Mouse (Mus musculus): ENCODE measurements around the gene Col28a1. TPM values are rescaled to one million over a fixed set of nuclear protein-coding genes. Genes with fewer than 3 reads are reported as not detected.

Col28a1 gene
- polyA plus RNA-seq, 1 experiment from 2014 or later: not detected

- 94% methylated on average over 7 of the region's 7 CpGs for WGBS (ENCODE audit: missing documents)
- Histone ChIP-seq H3K4me3 (ENCODE audit: inconsistent target) (no peak overlapping the region), H3K27ac (no peak overlapping the region), H3K36me3 (ENCODE audit: inconsistent target) (no peaks in the 10 kb centered on the region), H3K79me2 (ENCODE audit: inconsistent target) (no peaks in the 10 kb centered on the region)
Measured at GRCm38 (mm10) chr6:8084806-8085205, 107.6 kb downstream of the Col28a1 start.

- H3K4me3 ChIP-seq (ENCODE audit: inconsistent target): no peak overlapping the region
- H3K36me3 ChIP-seq (ENCODE audit: inconsistent target): no peaks in the 10 kb centered on the region
- no peaks in the 10 kb centered on the region for H3K79me2 ChIP-seq (ENCODE audit: inconsistent target)
- 88% methylated on average over 2 of the region's 2 CpGs for WGBS (ENCODE audit: missing documents)
- no peak overlapping the region for H3K27ac ChIP-seq
Measured at GRCm38 (mm10) chr6:8083196-8083595, 109.2 kb downstream of the Col28a1 start.

- Histone ChIP-seq H3K79me2 (ENCODE audit: inconsistent target) (no peaks in the 10 kb centered on the region), H3K27ac (no peak overlapping the region), H3K4me3 (ENCODE audit: inconsistent target) (no peak overlapping the region), H3K36me3 (ENCODE audit: inconsistent target) (no peaks in the 10 kb centered on the region)
- WGBS (ENCODE audit: missing documents): 89% methylated on average over 5 of the region's 5 CpGs
Measured at GRCm38 (mm10) chr6:8077572-8078146, 114.8 kb downstream of the Col28a1 start.

GRCm38 (mm10) chr6:8074914-8075313, 117.5 kb downstream of the Col28a1 start:
- Histone ChIP-seq H3K79me2 (ENCODE audit: inconsistent target) (no peaks in the 10 kb centered on the region), H3K27ac (no peak overlapping the region), H3K36me3 (ENCODE audit: inconsistent target) (no peaks in the 10 kb centered on the region), H3K4me3 (ENCODE audit: inconsistent target) (no peak overlapping the region)
- WGBS (ENCODE audit: missing documents): 67% methylated on average over 2 of the region's 2 CpGs

- Histone ChIP-seq H3K36me3 (ENCODE audit: inconsistent target) (no peaks in the 10 kb centered on the region), H3K4me3 (ENCODE audit: inconsistent target) (no peak overlapping the region), H3K79me2 (ENCODE audit: inconsistent target) (no peaks in the 10 kb centered on the region), H3K27ac (no peak overlapping the region)
- WGBS (ENCODE audit: missing documents): 90% methylated on average over 5 of the region's 5 CpGs
Measured at GRCm38 (mm10) chr6:8068979-8069378, 123.4 kb downstream of the Col28a1 start.

GRCm38 (mm10) chr6:8068394-8068793, 124.0 kb downstream of the Col28a1 start:
- WGBS (ENCODE audit: missing documents): 10% methylated on average over 2 of the region's 2 CpGs
- H3K79me2 ChIP-seq (ENCODE audit: inconsistent target): no peaks in the 10 kb centered on the region
- no peak overlapping the region for H3K27ac ChIP-seq
- H3K36me3 ChIP-seq (ENCODE audit: inconsistent target): no peaks in the 10 kb centered on the region
- no peak overlapping the region for H3K4me3 ChIP-seq (ENCODE audit: inconsistent target)

- no peak overlapping the region for H3K27ac ChIP-seq
- no peaks in the 10 kb centered on the region for H3K36me3 ChIP-seq (ENCODE audit: inconsistent target)
- WGBS (ENCODE audit: missing documents): 9% methylated on average over 3 of the region's 3 CpGs
- H3K79me2 ChIP-seq (ENCODE audit: inconsistent target): no peaks in the 10 kb centered on the region
- no peak overlapping the region for H3K4me3 ChIP-seq (ENCODE audit: inconsistent target)
Measured at GRCm38 (mm10) chr6:8067124-8067523, 125.3 kb downstream of the Col28a1 start.

GRCm38 (mm10) chr6:8066208-8066607, 126.2 kb downstream of the Col28a1 start:
- no peak overlapping the region for H3K27ac ChIP-seq
- H3K79me2 ChIP-seq (ENCODE audit: inconsistent target): no peaks in the 10 kb centered on the region
- WGBS (ENCODE audit: missing documents): 63% methylated on average over 3 of the region's 3 CpGs
- H3K4me3 ChIP-seq (ENCODE audit: inconsistent target): no peak overlapping the region
- H3K36me3 ChIP-seq (ENCODE audit: inconsistent target): no peaks in the 10 kb centered on the region

- Histone ChIP-seq H3K79me2 (ENCODE audit: inconsistent target) (no peaks in the 10 kb centered on the region), H3K4me3 (ENCODE audit: inconsistent target) (no peak overlapping the region), H3K27ac (no peak overlapping the region), H3K36me3 (ENCODE audit: inconsistent target) (no peaks in the 10 kb centered on the region)
- WGBS (ENCODE audit: missing documents): 66% methylated on average over 7 of the region's 7 CpGs
Measured at GRCm38 (mm10) chr6:8059199-8059598, 133.2 kb downstream of the Col28a1 start.

GRCm38 (mm10) chr6:8048216-8048615, 144.2 kb downstream of the Col28a1 start:
- Histone ChIP-seq H3K36me3 (ENCODE audit: inconsistent target) (no peaks in the 10 kb centered on the region), H3K79me2 (ENCODE audit: inconsistent target) (no peaks in the 10 kb centered on the region), H3K4me3 (ENCODE audit: inconsistent target) (no peak overlapping the region), H3K27ac (no peak overlapping the region)
- 70% methylated on average over 2 of the region's 2 CpGs for WGBS (ENCODE audit: missing documents)

- no peak overlapping the region for H3K27ac ChIP-seq
- H3K4me3 ChIP-seq (ENCODE audit: inconsistent target): no peak overlapping the region
- H3K36me3 ChIP-seq (ENCODE audit: inconsistent target): no peaks in the 10 kb centered on the region
- no peaks in the 10 kb centered on the region for H3K79me2 ChIP-seq (ENCODE audit: inconsistent target)
- WGBS (ENCODE audit: missing documents): 87% methylated on average over 4 of the region's 4 CpGs
Measured at GRCm38 (mm10) chr6:8046446-8046845, 146.0 kb downstream of the Col28a1 start.

- no peak overlapping the region for H3K27ac ChIP-seq
- no peaks in the 10 kb centered on the region for H3K79me2 ChIP-seq (ENCODE audit: inconsistent target)
- no peak overlapping the region for H3K4me3 ChIP-seq (ENCODE audit: inconsistent target)
- 92% methylated on average over 1 of the region's 1 CpGs for WGBS (ENCODE audit: missing documents)
- H3K36me3 ChIP-seq (ENCODE audit: inconsistent target): no peaks in the 10 kb centered on the region
Measured at GRCm38 (mm10) chr6:8045825-8046224, 146.6 kb downstream of the Col28a1 start.

- no peaks in the 10 kb centered on the region for H3K79me2 ChIP-seq (ENCODE audit: inconsistent target)
- WGBS (ENCODE audit: missing documents): 80% methylated on average over 2 of the region's 4 CpGs
- H3K4me3 ChIP-seq (ENCODE audit: inconsistent target): no peak overlapping the region
- H3K36me3 ChIP-seq (ENCODE audit: inconsistent target): no peaks in the 10 kb centered on the region
- no peak overlapping the region for H3K27ac ChIP-seq
Measured at GRCm38 (mm10) chr6:8028711-8029110, 163.7 kb downstream of the Col28a1 start.

- WGBS (ENCODE audit: missing documents): 88% methylated on average over 7 of the region's 7 CpGs
- Histone ChIP-seq H3K79me2 (ENCODE audit: inconsistent target) (no peaks in the 10 kb centered on the region), H3K4me3 (ENCODE audit: inconsistent target) (no peak overlapping the region), H3K27ac (no peak overlapping the region), H3K36me3 (ENCODE audit: inconsistent target) (no peaks in the 10 kb centered on the region)
Measured at GRCm38 (mm10) chr6:8025332-8026129, 166.9 kb downstream of the Col28a1 start.

- 98% methylated on average over 3 of the region's 3 CpGs for WGBS (ENCODE audit: missing documents)
- H3K36me3 ChIP-seq (ENCODE audit: inconsistent target): no peaks in the 10 kb centered on the region
- H3K27ac ChIP-seq: no peak overlapping the region
- H3K79me2 ChIP-seq (ENCODE audit: inconsistent target): no peaks in the 10 kb centered on the region
- no peak overlapping the region for H3K4me3 ChIP-seq (ENCODE audit: inconsistent target)
Measured at GRCm38 (mm10) chr6:8023527-8023926, 168.9 kb downstream of the Col28a1 start.

All from macrophage (primary cell).